Mouse (Mus musculus) MEL (cell line): Measurements from ENCODE around the gene Mr1. TPM values are rescaled to one million over a fixed set of nuclear protein-coding genes. Genes with fewer than 3 reads are reported as not detected.

Experiments
- DNase-seq: peaks from one replicate; pipeline ENCODE4 v3.0.0; 2011; ENCODE audit warnings: low read depth, low spot score
- H3K27ac ChIP-seq: 2 replicates; pipeline ENCODE4 v1.5.1; 2012; ENCODE audit warnings: low read depth, mild to moderate bottlenecking, control low read depth, low read length, moderate library complexity; ENCODE audit not compliant: control insufficient read depth
- H3K27me3 ChIP-seq, 2 experiments: fragments of 150-350 bp in 1 of 2; sonication (generic) in 1 of 2; 2 replicates each; pipeline ENCODE4 v1.6.1; 2012; ENCODE audit warnings: low read length in 2 of 2, mild to moderate bottlenecking in 2 of 2, improper control_type of control experiment in 1 of 2, moderate library complexity in 1 of 2; ENCODE audit not compliant: insufficient read depth in 2 of 2, control insufficient read depth in 1 of 2
- H3K36me3 ChIP-seq, 2 experiments: 2 replicates each; pipeline ENCODE4 v1.6.1; 2012 to 2014; ENCODE audit warnings: low read length in 2 of 2, improper control_type of control experiment in 1 of 2, inconsistent platforms in 1 of 2, mild to moderate bottlenecking in 1 of 2; ENCODE audit not compliant: insufficient read depth in 2 of 2, control insufficient read depth in 1 of 2
- H3K4me1 ChIP-seq, 2 experiments: fragments of 150-350 bp in 1 of 2; sonication (generic) in 1 of 2; 2 replicates each; pipeline ENCODE4 v1.6.1; 2012; ENCODE audit warnings: low read length in 2 of 2, improper control_type of control experiment in 1 of 2, mild to moderate bottlenecking in 1 of 2; ENCODE audit not compliant: insufficient read depth in 2 of 2, control insufficient read depth in 1 of 2
- H3K4me3 ChIP-seq, 2 experiments: fragments of 150-350 bp in 1 of 2; sonication (generic) in 1 of 2; 2 replicates each; pipeline ENCODE4 v1.5.1; 2012; ENCODE audit warnings: low read depth in 2 of 2, low read length in 2 of 2, mild to moderate bottlenecking in 2 of 2, moderate library complexity in 2 of 2, control low read depth in 1 of 2, improper control_type of control experiment in 1 of 2; ENCODE audit not compliant: control insufficient read depth in 1 of 2, insufficient read depth in 1 of 2
- H3K79me2 ChIP-seq: 2 replicates; pipeline ENCODE4 v1.6.1; 2012; ENCODE audit warnings: mild to moderate bottlenecking, low read length, moderate library complexity; ENCODE audit not compliant: control insufficient read depth, poor library complexity, insufficient read depth
- H3K9ac ChIP-seq: 2 replicates; pipeline ENCODE4 v1.6.1; 2012; ENCODE audit warnings: low read depth, mild to moderate bottlenecking, control low read depth, low read length, moderate library complexity; ENCODE audit not compliant: control insufficient read depth, poor library complexity, severe bottlenecking
- H3K9me3 ChIP-seq: fragments of 150-350 bp; sonication (generic); replicated peaks from 2 replicates; pipeline ENCODE4 v1.6.1; 2012; ENCODE audit warnings: mild to moderate bottlenecking, low read length, improper control_type of control experiment, moderate library complexity; ENCODE audit not compliant: insufficient read depth
- BHLHE40 ChIP-seq: IDR thresholded peaks from 2 replicates; pipeline ENCODE4 v1.6.1; 2012; ENCODE audit warnings: low read depth, mild to moderate bottlenecking, inconsistent platforms, low read length, improper control_type of control experiment, borderline replicate concordance
- CHD2 ChIP-seq: IDR thresholded peaks from 2 replicates; pipeline ENCODE4 v1.6.1; 2011; ENCODE audit warnings: low read length, improper control_type of control experiment
- ELF1 ChIP-seq: IDR thresholded peaks from 2 replicates; pipeline ENCODE4 v1.6.1; 2014; ENCODE audit warnings: low read depth, mild to moderate bottlenecking, inconsistent platforms, low read length, improper control_type of control experiment, moderate library complexity
- EP300 ChIP-seq, 2 experiments: IDR thresholded peaks; 2 replicates each; pipeline ENCODE4 v1.6.1; 2011; ENCODE audit warnings: improper control_type of control experiment in 2 of 2, low read length in 2 of 2, low read depth in 1 of 2, mild to moderate bottlenecking in 1 of 2
- GABPA ChIP-seq: IDR thresholded peaks from 2 replicates; pipeline ENCODE4 v1.6.1; 2012; ENCODE audit warnings: low read depth, mild to moderate bottlenecking, inconsistent platforms, low read length, improper control_type of control experiment, moderate library complexity
- GATA1 ChIP-seq: IDR thresholded peaks from 2 replicates; pipeline ENCODE4 v1.6.1; 2011; ENCODE audit warnings: low read depth, low read length, improper control_type of control experiment
- MAFK ChIP-seq: IDR thresholded peaks from 2 replicates; pipeline ENCODE4 v1.6.1; 2011; ENCODE audit warnings: low read depth, mild to moderate bottlenecking, low read length, improper control_type of control experiment, borderline replicate concordance
- MEF2A ChIP-seq: IDR thresholded peaks from 2 replicates; pipeline ENCODE4 v1.6.1; 2014; ENCODE audit warnings: low read depth, mild to moderate bottlenecking, inconsistent platforms, low read length, improper control_type of control experiment; ENCODE audit not compliant: poor library complexity, insufficient replicate concordance, severe bottlenecking; ENCODE audit errors: extremely low read depth
- MYC ChIP-seq: IDR thresholded peaks from 2 replicates; pipeline ENCODE4 v1.6.1; 2011; ENCODE audit warnings: low read depth, mild to moderate bottlenecking, low read length, improper control_type of control experiment, moderate library complexity
- NELFE ChIP-seq: IDR thresholded peaks from 2 replicates; pipeline ENCODE4 v1.6.1; 2011; ENCODE audit warnings: low read depth, low read length, improper control_type of control experiment
- NRF1 ChIP-seq: IDR thresholded peaks from 2 replicates; pipeline ENCODE4 v1.6.1; 2014; ENCODE audit warnings: low read depth, mild to moderate bottlenecking, inconsistent platforms, low read length, improper control_type of control experiment, moderate library complexity; ENCODE audit not compliant: poor library complexity, insufficient read depth, severe bottlenecking
- POLR2AphosphoS2 ChIP-seq: IDR thresholded peaks from 2 replicates; pipeline ENCODE4 v1.6.1; 2011; ENCODE audit warnings: low read length, improper control_type of control experiment
- POLR2AphosphoS5 ChIP-seq: IDR thresholded peaks from 2 replicates; pipeline ENCODE4 v1.6.1; 2012; ENCODE audit warnings: low read depth, borderline replicate concordance, mild to moderate bottlenecking, inconsistent platforms, low read length, moderate library complexity, mixed read lengths
- UBTF ChIP-seq: IDR thresholded peaks from 2 replicates; pipeline ENCODE4 v1.6.1; 2012; ENCODE audit warnings: low read depth, mild to moderate bottlenecking, inconsistent platforms, low read length, improper control_type of control experiment, moderate library complexity, borderline replicate concordance; ENCODE audit not compliant: insufficient read depth
- ZKSCAN1 ChIP-seq: IDR thresholded peaks from 2 replicates; pipeline ENCODE4 v1.6.1; 2012; ENCODE audit warnings: low read depth, mild to moderate bottlenecking, inconsistent platforms, low read length, improper control_type of control experiment, moderate library complexity
- ZMIZ1 ChIP-seq: IDR thresholded peaks from 2 replicates; pipeline ENCODE4 v1.6.1; 2012; ENCODE audit warnings: low read depth, mild to moderate bottlenecking, inconsistent platforms, low read length, improper control_type of control experiment, moderate library complexity
- polyA plus RNA-seq, 2 experiments: library from polyadenylated mRNA; stranded (reverse) in 1 of 2; unstranded in 1 of 2; fragments of >175 nt in 1 of 2; fragments of >200 nt in 1 of 2; gene quantifications; 2 replicates each; pipeline versions ENCODE4 v1.2.1 to v1.2.4; 2012; ENCODE audit warnings: low replicate concordance in 2 of 2, low read depth in 1 of 2; ENCODE audit not compliant: insufficient read length in 2 of 2, insufficient read depth in 1 of 2, missing spikeins in 1 of 2
- total RNA-seq: library from RNA; depleted of rRNA; stranded (reverse); fragments of 300-350 nt; gene quantifications from 2 replicates; pipeline ENCODE4 v1.2.3, GENCODE M21; 2012

The Mr1 gene
- total and polyA plus RNA-seq, 3 experiments, result 2.0 to 3.9 TPM; not detected in 1

DNA sequence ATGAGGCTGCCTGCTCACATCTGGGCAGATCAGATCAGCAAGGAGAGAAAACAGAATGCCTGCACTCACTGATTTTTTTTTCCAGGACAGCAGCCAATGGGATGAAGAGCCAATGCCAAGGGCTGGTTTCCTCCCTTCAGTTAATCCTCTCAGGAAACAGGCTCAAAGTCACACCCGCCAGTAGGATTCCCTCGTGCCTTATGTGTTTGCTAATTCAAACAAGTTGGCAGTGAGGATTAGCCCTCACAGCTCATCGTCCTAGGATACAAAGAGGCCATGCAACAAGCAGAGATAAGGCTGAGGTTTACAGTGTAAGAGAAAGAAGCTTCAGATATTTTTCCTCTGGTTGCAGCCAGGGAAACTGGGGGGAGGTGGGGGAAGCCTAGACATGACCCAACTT lies 32.7 kb downstream of the Mr1 start:
- no peak overlapping the region for H3K4me3 ChIP-seq
- TF ChIP-seq ELF1 (no peak), UBTF (no peak), ZMIZ1 (no peak), POLR2AphosphoS2 (no peak), MYC (no peak), MEF2A (no peak), GABPA (no peak), MAFK (no peak), GATA1 (no peak), NRF1 (no peak), CHD2 (no peak), BHLHE40 (no peak), EP300 (IDR thresholded peaks at IDR 0.05; ENCODE audit: low read depth in 1 of 2, low read length in 2 of 2) (no peak), NELFE (no peak)
- H3K9me3 ChIP-seq, result no peaks in the 10 kb centered on the region
- no peak for DNase-seq
- no peaks in the 10 kb centered on the region for H3K79me2 ChIP-seq
- no peaks in the 10 kb centered on the region; a peak in 2 of 4 replicates for H3K27me3 ChIP-seq
- no peaks in the 10 kb centered on the region for H3K36me3 ChIP-seq
- H3K4me1 ChIP-seq, result no peaks in the 10 kb centered on the region
- no peak overlapping the region for H3K9ac ChIP-seq
- H3K27ac ChIP-seq, result no peak overlapping the region

DNA sequence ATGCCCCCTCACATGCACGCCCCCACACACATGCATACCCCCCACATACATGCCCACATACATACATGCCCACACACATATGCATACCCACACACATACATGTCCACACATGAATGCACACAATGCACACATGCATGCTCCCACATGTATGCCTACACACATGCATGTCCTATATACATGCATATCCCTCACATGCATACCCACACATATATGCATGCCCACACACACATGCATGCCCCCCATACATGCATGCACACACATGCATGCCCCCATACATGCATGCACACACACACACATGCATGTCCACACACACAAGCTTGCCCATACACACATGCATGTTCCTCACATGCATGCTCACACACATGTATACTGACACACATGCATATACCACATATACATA lies 33.7 kb downstream of the Mr1 start:
- peaks cover 0 to 3% of the 10 kb centered on the region in 2 experiments; a peak in 2 of 4 replicates for H3K36me3 ChIP-seq
- no peak overlapping the region for H3K27ac ChIP-seq
- H3K4me3 ChIP-seq, result no peak overlapping the region
- peaks cover 0 to 5% of the 10 kb centered on the region in 2 experiments; a peak in 1 of 4 replicates for H3K4me1 ChIP-seq
- H3K27me3 ChIP-seq, result no peaks in the 10 kb centered on the region; a peak in 1 of 4 replicates
- no peak for TF ChIP-seq ZKSCAN1
- TF ChIP-seq BHLHE40, result no peak
- no peak for TF ChIP-seq GATA1
- TF ChIP-seq POLR2AphosphoS5, result peak; percentile 58; the same call in 1 of the 2 replicates
- TF ChIP-seq POLR2AphosphoS2, result no peak
- no peak for TF ChIP-seq EP300 (IDR thresholded peaks at IDR 0.05; ENCODE audit: low read depth in 1 of 2, low read length in 2 of 2)
- no peaks in the 10 kb centered on the region for H3K79me2 ChIP-seq
- DNase-seq, result no peak
- H3K9me3 ChIP-seq, result no peaks in the 10 kb centered on the region
- H3K9ac ChIP-seq, result no peak overlapping the region
